Mouse (Mus musculus): ENCODE data around the gene Shank1.

DNA sequence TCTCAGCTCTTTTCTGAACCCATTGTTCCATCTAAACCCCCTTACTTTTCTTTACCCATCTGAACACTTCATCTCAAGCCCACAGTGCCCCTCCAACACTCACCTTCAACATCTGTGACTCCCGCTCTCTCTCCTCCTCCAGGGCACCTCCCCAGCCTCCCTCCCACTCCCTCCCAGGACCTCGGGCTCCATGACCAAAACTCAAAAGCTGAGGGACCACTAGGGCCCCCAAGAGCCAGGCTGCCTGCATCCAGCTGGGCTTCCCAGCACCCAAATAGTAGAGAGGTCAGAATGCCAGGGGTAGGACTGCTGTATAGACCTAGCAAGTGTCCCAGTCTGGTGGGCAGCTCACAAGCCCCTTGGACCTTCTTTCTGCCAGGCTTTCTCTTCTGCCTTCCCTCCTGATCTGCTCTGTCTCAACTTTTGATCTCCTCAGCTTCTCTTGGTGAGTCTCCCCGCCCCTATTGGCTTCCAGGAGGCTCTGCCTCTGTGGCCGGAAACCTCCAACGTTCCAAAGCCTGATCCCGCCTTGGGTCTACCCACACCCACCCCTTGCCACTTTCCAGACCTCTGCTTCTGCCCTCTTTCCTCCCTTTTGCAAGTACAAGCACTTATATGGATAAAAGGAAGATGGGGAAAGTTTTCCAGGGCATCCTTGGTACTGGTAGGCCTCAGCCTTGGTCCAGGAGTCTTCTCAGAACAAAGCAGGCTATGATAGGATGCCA lies 3.4 kb upstream of the Shank1 start, which contains the start of gene Clec11a:
- no peak for TF ChIP-seq TCF12 (IDR thresholded peaks at IDR 0.05; ENCODE audit: low read depth, low read length)
- TF ChIP-seq CTCF (IDR thresholded peaks at IDR 0.05 in 2 of 3, conservative IDR thresholded peaks at IDR 0.05 in 1 of 3; ENCODE audit: control insufficient read depth in 1 of 3, insufficient read depth in 1 of 3, low read depth in 2 of 3, low read length in 3 of 3, poor library complexity in 1 of 3, severe bottlenecking in 1 of 3), result no peak
- no peak for TF ChIP-seq POLR2A (IDR thresholded peaks at IDR 0.05; ENCODE audit: control insufficient read depth in 1 of 2, insufficient read depth in 1 of 2, low read depth in 1 of 2, low read length in 2 of 2, poor library complexity in 1 of 2)
- no peak for TF ChIP-seq NRF1 (IDR thresholded peaks at IDR 0.05; ENCODE audit: insufficient read depth, low read depth, low read length, poor library complexity, severe bottlenecking)
- no peak for TF ChIP-seq SMC3 (IDR thresholded peaks at IDR 0.05; ENCODE audit: low read depth, low read length)
- TF ChIP-seq POLR2AphosphoS2 (IDR thresholded peaks at IDR 0.05; ENCODE audit: low read length), result no peak
- no peak for TF ChIP-seq EP300 (IDR thresholded peaks at IDR 0.05; ENCODE audit: low read depth in 1 of 2, low read length in 2 of 2)
- no peak for TF ChIP-seq GATA1 (IDR thresholded peaks at IDR 0.05; ENCODE audit: low read depth, low read length)
